Mouse (Mus musculus): ENCODE measurements around the gene Gm9913. TPM values are rescaled to one million over a fixed set of nuclear protein-coding genes. Genes with fewer than 3 reads are reported as not detected.

Gene Gm9913
- polyA plus RNA-seq, 1 experiment from 2014 or later: 0.34 TPM

- WGBS: 84% methylated on average over 9 of the region's 9 CpGs
- ATAC-seq: no peak
Observed at GRCm38 (mm10) chr2:125481531-125482317, 23.2 kb upstream of the Gm9913 start.

GRCm38 (mm10) chr2:125484164-125484563, 20.7 kb upstream of the Gm9913 start:
- no peak for ATAC-seq
- no peak overlapping the region for H3K9ac ChIP-seq (ENCODE audit: low read depth, low read length)
- no peak overlapping the region for H3K4me2 ChIP-seq (replicated peaks; ENCODE audit: low read depth)
- TF ChIP-seq CTCF (IDR thresholded peaks at IDR 0.05; ENCODE audit: low read depth): no peak
- H3K36me3 ChIP-seq (ENCODE audit: control insufficient read depth, insufficient read depth): no peaks in the 10 kb centered on the region
- no peak overlapping the region for H3K27ac ChIP-seq (ENCODE audit: low read depth, low read length)
- no peak overlapping the region for H3K4me3 ChIP-seq (ENCODE audit: low read depth, low read length)
- H3K9me3 ChIP-seq (ENCODE audit: control insufficient read depth): no peaks in the 10 kb centered on the region
- no peaks in the 10 kb centered on the region for H3K4me1 ChIP-seq (replicated peaks; ENCODE audit: control insufficient read depth, insufficient read depth, low read length)
- no peaks in the 10 kb centered on the region for H3K27me3 ChIP-seq (replicated peaks; ENCODE audit: control insufficient read depth, insufficient read depth, low read length)

More at GRCm38 (mm10) chr2:125481531-125482317, 23.2 kb upstream of the Gm9913 start:
- Histone ChIP-seq H3K9ac (ENCODE audit: low read depth, low read length) (no peak overlapping the region), H3K4me3 (ENCODE audit: low read depth, low read length) (no peak overlapping the region), H3K9me3 (ENCODE audit: control insufficient read depth) (no peaks in the 10 kb centered on the region), H3K4me2 (replicated peaks; ENCODE audit: low read depth) (no peak overlapping the region), H3K27ac (ENCODE audit: low read depth, low read length) (no peak overlapping the region), H3K36me3 (ENCODE audit: control insufficient read depth, insufficient read depth) (no peaks in the 10 kb centered on the region), H3K4me1 (replicated peaks; ENCODE audit: control insufficient read depth, insufficient read depth, low read length) (no peaks in the 10 kb centered on the region), H3K27me3 (replicated peaks; ENCODE audit: control insufficient read depth, insufficient read depth, low read length) (no peaks in the 10 kb centered on the region)
- no peak for TF ChIP-seq CTCF (IDR thresholded peaks at IDR 0.05; ENCODE audit: low read depth)

- H3K36me3 ChIP-seq (ENCODE audit: control insufficient read depth, insufficient read depth): no peaks in the 10 kb centered on the region
- no peaks in the 10 kb centered on the region for H3K9me3 ChIP-seq (ENCODE audit: control insufficient read depth)
- ATAC-seq: no peak
- no peaks in the 10 kb centered on the region for H3K27me3 ChIP-seq (replicated peaks; ENCODE audit: control insufficient read depth, insufficient read depth, low read length)
- H3K4me3 ChIP-seq (ENCODE audit: low read depth, low read length): no peak overlapping the region
- H3K4me2 ChIP-seq (replicated peaks; ENCODE audit: low read depth): no peak overlapping the region
- no peaks in the 10 kb centered on the region for H3K4me1 ChIP-seq (replicated peaks; ENCODE audit: control insufficient read depth, insufficient read depth, low read length)
- H3K9ac ChIP-seq (ENCODE audit: low read depth, low read length): no peak overlapping the region
- no peak overlapping the region for H3K27ac ChIP-seq (ENCODE audit: low read depth, low read length)
- TF ChIP-seq CTCF (IDR thresholded peaks at IDR 0.05; ENCODE audit: low read depth): no peak
- WGBS: 75% methylated on average over 9 of the region's 9 CpGs
Observed at GRCm38 (mm10) chr2:125484910-125485309, 20.0 kb upstream of the Gm9913 start.

GRCm38 (mm10) chr2:125489979-125490378, 14.9 kb upstream of the Gm9913 start:
- H3K4me2 ChIP-seq (replicated peaks; ENCODE audit: low read depth): no peak overlapping the region
- H3K27ac ChIP-seq (ENCODE audit: low read depth, low read length): no peak overlapping the region
- no peak for ATAC-seq
- H3K9ac ChIP-seq (ENCODE audit: low read depth, low read length): no peak overlapping the region
- no peaks in the 10 kb centered on the region for H3K36me3 ChIP-seq (ENCODE audit: control insufficient read depth, insufficient read depth)
- H3K27me3 ChIP-seq (replicated peaks; ENCODE audit: control insufficient read depth, insufficient read depth, low read length): no peaks in the 10 kb centered on the region
- WGBS: 91% methylated on average over 1 of the region's 1 CpGs
- H3K9me3 ChIP-seq (ENCODE audit: control insufficient read depth): no peaks in the 10 kb centered on the region
- H3K4me1 ChIP-seq (replicated peaks; ENCODE audit: control insufficient read depth, insufficient read depth, low read length): no peaks in the 10 kb centered on the region
- TF ChIP-seq CTCF (IDR thresholded peaks at IDR 0.05; ENCODE audit: low read depth): no peak
- H3K4me3 ChIP-seq (ENCODE audit: low read depth, low read length): no peak overlapping the region

GRCm38 (mm10) chr2:125492050-125492900, 12.6 kb upstream of the Gm9913 start:
- Histone ChIP-seq H3K9ac (ENCODE audit: low read depth, low read length) (no peak overlapping the region), H3K36me3 (ENCODE audit: control insufficient read depth, insufficient read depth) (no peaks in the 10 kb centered on the region), H3K4me1 (replicated peaks; ENCODE audit: control insufficient read depth, insufficient read depth, low read length) (no peaks in the 10 kb centered on the region), H3K27me3 (replicated peaks; ENCODE audit: control insufficient read depth, insufficient read depth, low read length) (no peaks in the 10 kb centered on the region), H3K27ac (ENCODE audit: low read depth, low read length) (no peak overlapping the region), H3K4me2 (replicated peaks; ENCODE audit: low read depth) (no peak overlapping the region), H3K4me3 (ENCODE audit: low read depth, low read length) (no peak overlapping the region), H3K9me3 (ENCODE audit: control insufficient read depth) (no peaks in the 10 kb centered on the region)
- no peak for ATAC-seq
- WGBS: 50% methylated on average over 15 of the region's 15 CpGs
- no peak for TF ChIP-seq CTCF (IDR thresholded peaks at IDR 0.05; ENCODE audit: low read depth)

- Histone ChIP-seq H3K36me3 (ENCODE audit: control insufficient read depth, insufficient read depth) (no peaks in the 10 kb centered on the region), H3K9me3 (ENCODE audit: control insufficient read depth) (no peaks in the 10 kb centered on the region), H3K27me3 (replicated peaks; ENCODE audit: control insufficient read depth, insufficient read depth, low read length) (no peaks in the 10 kb centered on the region), H3K4me2 (replicated peaks; ENCODE audit: low read depth) (no peak overlapping the region), H3K4me1 (replicated peaks; ENCODE audit: control insufficient read depth, insufficient read depth, low read length) (no peaks in the 10 kb centered on the region), H3K27ac (ENCODE audit: low read depth, low read length) (no peak overlapping the region), H3K4me3 (ENCODE audit: low read depth, low read length) (no peak overlapping the region), H3K9ac (ENCODE audit: low read depth, low read length) (no peak overlapping the region)
- TF ChIP-seq CTCF (IDR thresholded peaks at IDR 0.05; ENCODE audit: low read depth): no peak
- no peak for ATAC-seq
- WGBS: 96% methylated on average over 2 of the region's 2 CpGs
Observed at GRCm38 (mm10) chr2:125494291-125494690, 10.6 kb upstream of the Gm9913 start.

Data from intestine, postnatal 0 days (tissue).